Mouse (Mus musculus) hematopoietic stem cell, adult 5-6 weeks (primary cell): ENCODE results near the gene Dpf3. TPM values are rescaled to one million over a fixed set of nuclear protein-coding genes. Genes with fewer than 3 reads are reported as not detected.
A peak's percentile ranks its signal among the peaks of the same experiment; 100 is the strongest.

Source experiments
- ATAC-seq, 2 experiments: fragments of 125-278 bp in 1 of 2; replicated peaks in 1 of 2; 2 replicates each; pipeline ENCODE4 v1.8.0; 2016 to 2017; ENCODE audit warnings: inconsistent platforms in 2 of 2, mild to moderate bottlenecking in 2 of 2, moderate number of reproducible peaks in 2 of 2, low read depth in 1 of 2, moderate TSS enrichment in 1 of 2; ENCODE audit not compliant: low FRiP score in 2 of 2, poor library complexity in 2 of 2, severe bottlenecking in 2 of 2, insufficient read depth in 1 of 2, low TSS enrichment in 1 of 2
- total RNA-seq: library from RNA; stranded (forward); fragments of 172-1452, 232-1000 nt; gene quantifications from 2 replicates; pipeline ENCODE4 v1.2.3, GENCODE M21; 2017

Dpf3 gene
- 2.5 and 3.9 TPM in 2 replicates for total RNA-seq

GRCm38 (mm10) chr12:83487476-83487991, at the start of gene Dpf3:
Gene Dpf3 (minus strand): TSS chr12:83487716.
- peak; percentile 87 to 91 for ATAC-seq

GRCm38 (mm10) chr12:83536039-83536438, 48.5 kb upstream of the Dpf3 start:
- ATAC-seq, result no peak

- ATAC-seq, result no peak
Measured at GRCm38 (mm10) chr12:83535428-83535827, 47.9 kb upstream of the Dpf3 start.

GRCm38 (mm10) chr12:83534190-83534589, 46.7 kb upstream of the Dpf3 start:
- no peak for ATAC-seq

- no peak for ATAC-seq
Measured at GRCm38 (mm10) chr12:83532966-83533365, 45.5 kb upstream of the Dpf3 start.

GRCm38 (mm10) chr12:83531992-83532391, 44.5 kb upstream of the Dpf3 start:
- ATAC-seq, result no peak

GRCm38 (mm10) chr12:83528665-83529064, 41.1 kb upstream of the Dpf3 start:
- ATAC-seq, result no peak

- no peak for ATAC-seq
Measured at GRCm38 (mm10) chr12:83527816-83528215, 40.3 kb upstream of the Dpf3 start.

GRCm38 (mm10) chr12:83525822-83526544, 38.5 kb upstream of the Dpf3 start:
- ATAC-seq, result no peak

- no peak for ATAC-seq
Measured at GRCm38 (mm10) chr12:83524329-83524728, 36.8 kb upstream of the Dpf3 start.

- ATAC-seq, result no peak
Measured at GRCm38 (mm10) chr12:83523892-83524291, 36.4 kb upstream of the Dpf3 start.

GRCm38 (mm10) chr12:83523056-83523455, 35.5 kb upstream of the Dpf3 start:
- ATAC-seq, result no peak

GRCm38 (mm10) chr12:83521083-83521482, 33.6 kb upstream of the Dpf3 start:
- no peak for ATAC-seq

GRCm38 (mm10) chr12:83520311-83520890, 32.9 kb upstream of the Dpf3 start, which contains the start of gene Dcaf4:
Gene Dcaf4 (plus strand): TSS chr12:83520466.
- ATAC-seq, result peak; percentile 97 to 98

GRCm38 (mm10) chr12:83517580-83517979, 30.1 kb upstream of the Dpf3 start:
- no peak for ATAC-seq

GRCm38 (mm10) chr12:83514216-83514615, 26.7 kb upstream of the Dpf3 start:
- ATAC-seq, result no peak

GRCm38 (mm10) chr12:83513185-83513584, 25.7 kb upstream of the Dpf3 start:
- ATAC-seq, result no peak

GRCm38 (mm10) chr12:83512783-83513182, 25.3 kb upstream of the Dpf3 start:
- ATAC-seq, result no peak

- ATAC-seq, result no peak
Measured at GRCm38 (mm10) chr12:83510586-83510985, 23.1 kb upstream of the Dpf3 start.
